Mouse (Mus musculus): ENCODE data around the gene Terb1.

Gene Terb1

GRCm38 (mm10) chr8:104411468-104411867 is 98.2 kb downstream of the Terb1 start:
- no peak for DNase-seq (ENCODE audit: low spot score)

GRCm38 (mm10) chr8:104410628-104411273 is 99.0 kb downstream of the Terb1 start:
- DNase-seq (ENCODE audit: low spot score) = no peak

GRCm38 (mm10) chr8:104408328-104409110 is 101.2 kb downstream of the Terb1 start:
- DNase-seq (ENCODE audit: low spot score) = no peak

- no peak for DNase-seq (ENCODE audit: low spot score)
These were observed 103.2 kb downstream of the Terb1 start for GRCm38 (mm10) chr8:104406340-104407128.

GRCm38 (mm10) chr8:104405430-104406187 is 104.1 kb downstream of the Terb1 start:
- DNase-seq (ENCODE audit: low spot score) = no peak

- no peak for DNase-seq (ENCODE audit: low spot score)
These were observed 106.1 kb downstream of the Terb1 start for GRCm38 (mm10) chr8:104403596-104403995.
